Mouse (Mus musculus): Measurements from ENCODE around the gene Tmem33.

Tmem33 gene

DNA sequence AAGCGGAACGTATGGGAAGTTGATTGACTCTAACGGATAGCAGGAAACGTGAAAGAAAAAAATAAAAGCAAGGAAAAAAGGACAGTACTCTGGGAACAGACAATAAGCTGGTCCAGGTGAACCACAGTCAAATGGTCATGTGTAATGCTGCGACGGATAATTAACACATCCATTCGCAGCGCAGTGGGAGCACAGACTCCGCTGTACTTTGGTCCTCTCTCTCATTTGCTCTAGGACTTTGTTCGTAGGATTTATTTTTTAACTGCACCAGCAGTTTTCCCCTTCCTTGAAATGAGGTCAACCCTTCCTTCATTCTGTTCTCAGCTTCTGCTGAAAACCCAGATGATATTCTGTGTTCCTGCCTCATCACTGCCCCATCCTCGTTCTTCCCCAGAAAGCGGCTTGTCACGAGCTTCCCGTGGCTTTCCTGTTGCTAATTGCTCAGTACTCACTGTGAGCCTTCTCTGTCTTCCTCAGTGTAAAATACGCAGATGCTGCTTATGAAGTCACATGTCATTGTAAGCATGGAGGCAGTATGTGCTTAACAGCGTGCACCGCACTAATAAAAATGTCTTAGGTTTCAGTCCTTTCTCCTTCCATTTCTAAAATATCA, 61.4 kb downstream of the Tmem33 start:
- DNase-seq (ENCODE audit: low spot score): no peak

DNA sequence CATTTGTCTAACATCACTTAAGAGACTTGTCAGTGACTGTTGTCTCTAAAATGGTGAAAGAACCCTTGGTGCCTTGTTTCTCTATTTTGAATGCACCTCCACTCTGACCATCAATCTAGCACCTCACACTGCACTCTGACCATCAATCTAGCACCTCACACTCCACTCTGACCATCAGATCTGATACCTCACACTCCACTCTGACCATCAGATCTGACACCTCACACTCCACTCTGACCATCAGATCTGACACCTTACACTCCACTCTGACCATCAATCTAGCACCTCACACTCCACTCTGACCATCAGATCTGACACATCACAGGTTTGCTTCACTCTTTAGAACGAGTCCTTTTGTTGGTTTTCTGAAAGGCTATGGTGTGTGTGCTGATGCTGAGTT, 63.7 kb downstream of the Tmem33 start:
- no peak for DNase-seq (ENCODE audit: low spot score)

DNA sequence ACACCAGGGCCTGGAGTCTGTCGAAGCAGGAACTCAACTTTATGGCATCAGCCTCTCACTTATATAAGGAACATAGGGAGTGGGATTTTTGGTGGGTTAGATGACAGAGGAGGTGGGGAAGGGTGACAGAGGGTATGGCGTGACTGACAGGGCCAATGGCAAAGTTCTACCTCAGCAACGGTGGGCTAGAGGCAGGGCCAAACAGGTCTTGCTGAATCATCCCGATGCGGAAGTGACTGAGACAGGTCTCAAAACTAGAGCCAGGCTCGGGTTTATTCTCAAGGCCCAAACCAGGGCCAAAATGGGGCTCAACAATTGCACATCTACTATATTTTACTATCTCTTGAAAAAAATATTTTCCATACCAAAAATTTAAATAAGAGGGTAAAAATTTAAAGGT, 80.4 kb downstream of the Tmem33 start:
- no peak for DNase-seq (ENCODE audit: low spot score)
